Mouse (Mus musculus): Measurements from ENCODE around the gene Mthfs.

- no peak for TF ChIP-seq CTCF (IDR thresholded peaks at IDR 0.05; ENCODE audit: low read depth, low read length)
- no peak for TF ChIP-seq POLR2A (IDR thresholded peaks at IDR 0.05; ENCODE audit: insufficient read depth, low read length)
Observed at GRCm38 (mm10) chr9:89253400-89253799, 42.9 kb downstream of the Mthfs start.
